Mouse (Mus musculus) hindbrain, embryonic 16.5 days (tissue): ENCODE data around the gene Klhdc8b. TPM values are rescaled to one million over a fixed set of nuclear protein-coding genes. Genes with fewer than 3 reads are reported as not detected.

Experiments
- ATAC-seq: fragments of 200-750 bp; cut with Nextera tagmentation; 2 replicates; pipeline ENCODE4 v1.8.0; 2017; ENCODE audit warnings: moderate TSS enrichment, moderate library complexity
- H3K27ac ChIP-seq: fragments of 300-500 bp; sonication (generic); 2 replicates; pipeline ENCODE4 v1.5.1; 2014; ENCODE audit warnings: low read depth, mild to moderate bottlenecking, control low read depth, low read length, moderate library complexity
- H3K27me3 ChIP-seq: fragments of 300-500 bp; sonication (generic); replicated peaks from 2 replicates; pipeline ENCODE4 v1.6.1; 2014; ENCODE audit warnings: low read length; ENCODE audit not compliant: control insufficient read depth, insufficient read depth
- H3K36me3 ChIP-seq: fragments of 300-500 bp; sonication (generic); 2 replicates; pipeline ENCODE4 v1.6.1; 2014; ENCODE audit warnings: mild to moderate bottlenecking, low read length, moderate library complexity, mixed read lengths; ENCODE audit not compliant: control insufficient read depth, insufficient read depth
- H3K4me1 ChIP-seq: fragments of 300-500 bp; sonication (generic); 2 replicates; pipeline ENCODE4 v1.6.1; 2014; ENCODE audit warnings: low read depth, low read length; ENCODE audit not compliant: control insufficient read depth, insufficient read depth
- H3K4me2 ChIP-seq: fragments of 300-500 bp; sonication (generic); 2 replicates; pipeline ENCODE4 v1.6.1; 2014; ENCODE audit warnings: mild to moderate bottlenecking, low read length, control low read depth, moderate library complexity
- H3K4me3 ChIP-seq: fragments of 300-500 bp; sonication (generic); 2 replicates; pipeline ENCODE4 v1.5.1; 2014; ENCODE audit warnings: mild to moderate bottlenecking, low read length, control low read depth, moderate library complexity
- H3K9ac ChIP-seq: fragments of 300-500 bp; sonication (generic); 2 replicates; pipeline ENCODE4 v1.6.1; 2014; ENCODE audit warnings: low read depth, mild to moderate bottlenecking, control low read depth, low read length, moderate library complexity
- H3K9me3 ChIP-seq: fragments of 300-500 bp; sonication (generic); 2 replicates; pipeline ENCODE4 v1.6.1; 2014; ENCODE audit warnings: mild to moderate bottlenecking, low read length, moderate library complexity; ENCODE audit not compliant: control insufficient read depth
- WGBS: fragments of 180-500 bp; shearing (Covaris S2); extraction: QIAGEN DNeasy Blood & Tissue Kit; methylation state at CpG from one replicate; pipeline ENCODE4 v1.1.7; 2014; 5-methylcytosine and 5-hydroxymethylcytosine counted together
- polyA plus RNA-seq: library from polyadenylated mRNA; unstranded; fragments of >200 nt; fragmentation: Nextera tagmentation; extraction: Ambion mirVana; gene quantifications from 2 replicates; pipeline ENCODE4 v1.2.1, GENCODE M21; 2015

Gene Klhdc8b
- polyA plus RNA-seq, 1 experiment from 2014 or later, result 54.8 TPM

GRCm38 (mm10) chr9:108449860-108450259 is 11.5 kb downstream of the Klhdc8b start:
- Histone ChIP-seq H3K4me1 (peaks cover 32% of the 10 kb centered on the region), H3K9ac (peak overlapping the region; percentile 18; the same call in 1 of the 2 replicates), H3K27me3 (no peaks in the 10 kb centered on the region), H3K36me3 (0 out of 2 replicates have a peak, but pooled peaks cover 5% of the 10 kb centered on the region), H3K9me3 (no peaks in the 10 kb centered on the region), H3K4me3 (peak overlapping the region; percentile 14; the same call in 1 of the 2 replicates), H3K27ac (peak overlapping the region; percentile 70), H3K4me2 (peak overlapping the region; percentile 76)
- ATAC-seq, result peak; percentile 34
- 20% methylated on average over 4 of the region's 4 CpGs for WGBS

DNA sequence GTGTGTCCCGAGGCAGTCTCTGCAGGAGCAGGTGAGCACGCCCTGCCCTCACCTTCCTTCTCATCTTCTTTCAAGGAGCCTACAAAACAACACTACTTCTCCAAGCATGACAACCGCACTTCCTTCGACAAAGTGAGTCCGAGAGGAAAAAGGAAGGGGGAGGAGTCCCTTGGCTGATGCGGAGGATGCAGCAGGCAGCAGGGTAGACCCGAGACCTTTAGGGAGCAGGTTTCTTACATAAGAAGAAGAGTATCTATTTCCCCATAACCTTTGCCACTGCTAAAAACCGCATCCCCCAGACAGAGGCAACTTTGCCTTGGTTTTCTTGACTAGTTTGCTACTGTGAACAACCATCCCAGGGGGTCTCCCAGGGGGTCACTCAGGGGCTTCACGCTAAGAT is 16.3 kb downstream of the Klhdc8b start:
- Histone ChIP-seq H3K4me1 (peaks cover 7% of the 10 kb centered on the region), H3K4me2 (no peak overlapping the region), H3K4me3 (no peak overlapping the region), H3K9ac (no peak overlapping the region), H3K27me3 (no peaks in the 10 kb centered on the region), H3K36me3 (0 out of 2 replicates have a peak, but pooled peaks cover 5% of the 10 kb centered on the region), H3K9me3 (no peaks in the 10 kb centered on the region), H3K27ac (no peak overlapping the region)
- 75% methylated on average over 9 of the region's 9 CpGs for WGBS
- no peak for ATAC-seq

- Histone ChIP-seq H3K27me3 (no peaks in the 10 kb centered on the region), H3K4me1 (no peaks in the 10 kb centered on the region; the same call in none of the 2 replicates), H3K9me3 (no peaks in the 10 kb centered on the region), H3K36me3 (no peaks in the 10 kb centered on the region), H3K4me3 (no peak overlapping the region), H3K9ac (no peak overlapping the region), H3K27ac (no peak overlapping the region), H3K4me2 (no peak overlapping the region)
- no peak for ATAC-seq
- WGBS, result 84% methylated on average over 11 of the region's 11 CpGs
These were observed 20.0 kb downstream of the Klhdc8b start for GRCm38 (mm10) chr9:108441236-108441919.

- H3K27me3 ChIP-seq, result no peaks in the 10 kb centered on the region
- H3K27ac ChIP-seq, result no peak overlapping the region
- H3K4me2 ChIP-seq, result no peak overlapping the region
- 85% methylated on average over 5 of the region's 5 CpGs for WGBS
- no peaks in the 10 kb centered on the region; the same call in none of the 2 replicates for H3K4me1 ChIP-seq
- ATAC-seq, result no peak
- H3K36me3 ChIP-seq, result no peaks in the 10 kb centered on the region
- H3K9ac ChIP-seq, result no peak overlapping the region
- no peak overlapping the region for H3K4me3 ChIP-seq
- no peaks in the 10 kb centered on the region for H3K9me3 ChIP-seq
These were observed 20.9 kb downstream of the Klhdc8b start for GRCm38 (mm10) chr9:108440485-108440884.

DNA sequence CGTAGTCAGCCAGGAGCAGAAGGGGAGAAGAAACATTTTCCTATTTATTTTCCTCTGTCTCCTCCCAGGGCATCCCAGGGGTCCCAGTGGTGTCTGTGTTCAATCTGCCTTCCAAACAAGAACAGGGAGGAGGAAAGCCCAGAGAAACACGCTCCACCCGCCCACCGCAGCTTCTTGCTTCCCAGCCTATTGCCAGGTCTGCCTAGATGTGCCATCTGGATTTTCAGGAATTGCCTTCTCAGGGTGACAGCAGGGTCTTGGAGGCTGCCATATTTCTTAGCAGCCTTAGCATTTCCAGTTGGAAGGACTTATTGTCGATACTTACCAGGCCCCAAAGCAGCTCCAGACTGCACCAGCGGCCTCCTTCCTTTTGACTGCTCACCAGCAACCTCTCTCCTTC is 22.2 kb downstream of the Klhdc8b start:
- Histone ChIP-seq H3K9ac (no peak overlapping the region), H3K36me3 (no peaks in the 10 kb centered on the region), H3K4me1 (no peaks in the 10 kb centered on the region; the same call in none of the 2 replicates), H3K4me2 (no peak overlapping the region), H3K4me3 (no peak overlapping the region), H3K9me3 (no peaks in the 10 kb centered on the region), H3K27ac (no peak overlapping the region), H3K27me3 (no peaks in the 10 kb centered on the region)
- no peak for ATAC-seq
- WGBS, result 72% methylated on average over 6 of the region's 6 CpGs

DNA sequence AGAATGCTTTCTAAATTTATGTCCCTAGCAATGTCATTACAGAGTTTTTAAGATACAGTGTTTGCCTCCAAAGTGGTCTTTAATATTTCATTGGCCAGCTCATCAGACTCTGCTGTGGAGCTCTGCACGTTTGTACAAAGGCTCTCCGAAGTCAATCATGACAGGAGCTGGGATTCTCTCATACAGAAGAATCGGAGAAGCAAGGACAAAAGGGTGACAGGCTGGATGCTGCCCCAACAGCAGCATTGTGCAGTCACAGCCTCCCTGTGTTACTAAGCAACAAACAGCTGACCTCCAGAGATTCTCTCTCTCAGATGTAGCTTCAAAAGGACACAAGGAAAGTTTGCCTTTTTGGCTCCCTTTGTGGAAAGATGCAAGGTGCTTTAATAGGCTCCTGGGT is 25.2 kb downstream of the Klhdc8b start, which contains the start of gene BC048562:
BC048562 (plus strand) TSS at position 301 of the 400 bp plus-strand sequence.
- ATAC-seq, result no peak
- 19% methylated on average over 3 of the region's 3 CpGs for WGBS

GRCm38 (mm10) chr9:108431431-108432067 is 29.8 kb downstream of the Klhdc8b start:
- Histone ChIP-seq H3K9me3 (no peaks in the 10 kb centered on the region), H3K4me1 (no peaks in the 10 kb centered on the region; the same call in 1 of the 2 replicates), H3K9ac (peak overlapping the region; percentile 53), H3K4me3 (peak overlapping the region; percentile 39), H3K4me2 (peak overlapping the region; percentile 55), H3K27me3 (no peaks in the 10 kb centered on the region), H3K36me3 (no peaks in the 10 kb centered on the region), H3K27ac (no peak overlapping the region)
- ATAC-seq, result peak; percentile 68
- WGBS, result 56% methylated on average over 32 of the region's 32 CpGs

More for the DNA sequence above, 25.2 kb downstream of the Klhdc8b start, which contains the start of gene BC048562:
- no peak within 1 kb of the TSS for H3K4me3 ChIP-seq
- no peak within 1 kb of the TSS for H3K4me2 ChIP-seq
- no peak within 1 kb of the TSS for H3K27ac ChIP-seq
- no peak within 1 kb of the TSS for H3K9ac ChIP-seq
- H3K36me3 ChIP-seq, result no peaks in the 10 kb centered on the region
- no peaks in the 10 kb centered on the region for H3K9me3 ChIP-seq
- no peaks in the 10 kb centered on the region for H3K27me3 ChIP-seq
- no peaks in the 10 kb centered on the region; the same call in none of the 2 replicates for H3K4me1 ChIP-seq

- no peak within 1 kb of the TSS for H3K4me3 ChIP-seq
- no peaks in the 10 kb centered on the region for H3K9me3 ChIP-seq
- ATAC-seq, result no peak
- no peak within 1 kb of the TSS for H3K4me2 ChIP-seq
- H3K9ac ChIP-seq, result no peak within 1 kb of the TSS
- H3K4me1 ChIP-seq, result no peaks in the 10 kb centered on the region
- H3K36me3 ChIP-seq, result no peaks in the 10 kb centered on the region
- H3K27me3 ChIP-seq, result no peaks in the 10 kb centered on the region
- no peak within 1 kb of the TSS for H3K27ac ChIP-seq
These were observed 33.0 kb downstream of the Klhdc8b start, which contains the start of gene Ccdc36 for GRCm38 (mm10) chr9:108428384-108428783. Gene Ccdc36 (minus strand): TSS chr9:108428484.

GRCm38 (mm10) chr9:108412221-108412620 is 49.2 kb downstream of the Klhdc8b start:
- Histone ChIP-seq H3K4me2 (no peak overlapping the region), H3K4me3 (no peak overlapping the region), H3K27ac (no peak overlapping the region), H3K4me1 (no peaks in the 10 kb centered on the region), H3K36me3 (no peaks in the 10 kb centered on the region), H3K9ac (no peak overlapping the region), H3K9me3 (no peaks in the 10 kb centered on the region), H3K27me3 (no peaks in the 10 kb centered on the region)
- no peak for ATAC-seq
- 89% methylated on average over 1 of the region's 1 CpGs for WGBS
